Mouse (Mus musculus) embryonic fibroblast, embryonic 13.5 days (primary cell): ENCODE measurements at regions not wholly inside any gene's neighbourhood (a gene's known extent, or its start where the extent isn't known, plus 50 kb on each side); places are given as distances from the start of the nearest gene placed in this dataset.

Experiments
- H3K27ac ChIP-seq: 2 replicates; pipeline ENCODE4 v1.5.1; 2012; ENCODE audit warnings: low read length, control low read depth, inconsistent platforms; ENCODE audit not compliant: insufficient read depth
- H3K4me1 ChIP-seq: 2 replicates; pipeline ENCODE4 v1.6.1; 2011; ENCODE audit warnings: low read length; ENCODE audit not compliant: control insufficient read depth, insufficient read depth
- H3K4me3 ChIP-seq: 2 replicates; pipeline ENCODE4 v1.5.1; 2011; ENCODE audit warnings: mild to moderate bottlenecking, control low read depth, low read length; ENCODE audit not compliant: insufficient read depth
- CTCF ChIP-seq: IDR thresholded peaks from 2 replicates; pipeline ENCODE4 v1.5.1; 2011; ENCODE audit warnings: mild to moderate bottlenecking, control low read depth, low read length, moderate library complexity, borderline replicate concordance; ENCODE audit not compliant: insufficient read depth
- POLR2A ChIP-seq: IDR thresholded peaks from 2 replicates; pipeline ENCODE4 v1.6.1; 2011; ENCODE audit warnings: low read depth, mild to moderate bottlenecking, control low read depth, low read length, moderate library complexity

GRCm38 (mm10) chr19:27694478-27694877 lies 264.9 kb upstream of the Pum3 start:
- TF ChIP-seq POLR2A (no peak), CTCF (no peak)
- no peaks in the 10 kb centered on the region for H3K4me1 ChIP-seq
- H3K27ac ChIP-seq, result no peak overlapping the region
- H3K4me3 ChIP-seq, result no peak overlapping the region

DNA sequence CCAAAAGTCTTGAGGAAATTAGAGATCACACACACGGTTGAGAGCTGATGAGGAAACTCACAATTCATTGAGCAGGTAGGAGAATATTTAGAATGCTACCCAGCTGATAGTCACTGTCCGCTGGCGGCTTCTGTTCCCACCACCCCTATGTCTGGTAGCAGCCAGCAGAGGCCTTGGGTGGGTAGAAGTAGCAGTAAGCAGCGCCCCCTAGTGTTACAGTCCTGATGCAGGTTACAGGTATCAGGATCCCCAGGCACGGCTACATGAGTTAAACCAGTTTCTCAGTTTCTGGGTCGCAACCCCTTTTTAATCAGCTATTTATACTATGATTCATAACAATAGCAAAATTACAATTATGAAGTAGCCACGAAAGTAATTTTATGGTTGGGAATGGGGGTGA lies 264.1 kb upstream of the Pum3 start:
- Histone ChIP-seq H3K4me3 (no peak overlapping the region), H3K4me1 (no peaks in the 10 kb centered on the region), H3K27ac (no peak overlapping the region)
- no peak for TF ChIP-seq CTCF
- TF ChIP-seq POLR2A, result no peak

DNA sequence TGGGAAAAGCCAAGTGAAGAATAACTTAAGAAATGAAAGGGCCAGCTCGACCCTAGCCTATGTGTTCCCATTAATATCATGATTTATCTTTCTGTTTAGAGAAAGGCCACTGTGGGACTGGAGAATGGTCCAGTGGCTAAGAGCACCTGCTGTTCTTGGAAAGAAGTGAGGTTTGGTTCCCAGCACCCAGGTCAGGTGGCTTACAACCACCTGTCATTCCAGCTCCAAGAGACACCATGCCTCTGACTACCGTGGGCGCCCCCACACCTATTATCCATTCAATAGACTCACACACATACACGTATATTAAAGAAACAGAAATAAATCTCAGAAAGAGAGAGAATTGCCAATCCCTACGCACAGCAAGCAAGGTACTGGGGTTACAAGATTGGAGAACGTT lies 263.3 kb upstream of the Pum3 start:
- Histone ChIP-seq H3K4me1 (no peaks in the 10 kb centered on the region), H3K4me3 (no peak overlapping the region), H3K27ac (no peak overlapping the region)
- no peak for TF ChIP-seq CTCF
- TF ChIP-seq POLR2A, result no peak

- no peaks in the 10 kb centered on the region for H3K4me1 ChIP-seq
- no peak overlapping the region for H3K27ac ChIP-seq
- TF ChIP-seq CTCF (no peak), POLR2A (no peak)
- no peak overlapping the region for H3K4me3 ChIP-seq
These were observed 253.8 kb upstream of the Pum3 start for GRCm38 (mm10) chr19:27683426-27683825.

- no peaks in the 10 kb centered on the region for H3K4me1 ChIP-seq
- TF ChIP-seq POLR2A (no peak), CTCF (no peak)
- no peak overlapping the region for H3K4me3 ChIP-seq
- no peak overlapping the region for H3K27ac ChIP-seq
These were observed 249.8 kb upstream of the Pum3 start for GRCm38 (mm10) chr19:27679427-27679826.

DNA sequence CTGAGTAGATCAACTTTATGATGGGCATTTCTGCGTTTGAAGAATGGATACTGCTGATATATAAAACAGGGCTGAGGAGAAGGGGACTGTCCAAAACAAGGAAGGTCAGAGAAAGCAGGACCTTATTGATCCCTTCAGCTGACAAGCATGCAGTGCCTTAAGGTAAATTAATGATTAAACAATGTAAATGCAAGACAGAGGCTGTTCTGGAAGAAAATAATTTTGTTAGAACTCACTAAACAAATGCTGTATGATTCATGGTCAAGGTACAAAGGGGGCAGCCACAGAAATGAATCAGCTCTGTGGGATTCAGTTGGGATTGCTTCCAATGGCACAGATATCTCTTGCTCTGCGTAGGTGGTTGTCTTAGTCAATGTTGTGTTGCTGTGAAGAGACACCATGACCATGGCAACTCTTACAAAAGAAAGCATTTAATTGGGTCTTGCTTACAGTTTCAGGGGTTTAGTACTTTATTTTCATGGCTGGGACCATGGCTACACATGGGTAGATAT lies 243.1 kb upstream of the Pum3 start:
- H3K27ac ChIP-seq, result no peak overlapping the region
- no peak overlapping the region for H3K4me3 ChIP-seq
- TF ChIP-seq CTCF (no peak), POLR2A (no peak)
- H3K4me1 ChIP-seq, result no peaks in the 10 kb centered on the region

GRCm38 (mm10) chr19:27663296-27663695 lies 233.7 kb upstream of the Pum3 start:
- H3K4me3 ChIP-seq, result no peak overlapping the region
- no peak for TF ChIP-seq CTCF
- no peak for TF ChIP-seq POLR2A
- H3K4me1 ChIP-seq, result no peaks in the 10 kb centered on the region
- no peak overlapping the region for H3K27ac ChIP-seq

- Histone ChIP-seq H3K4me3 (no peak overlapping the region), H3K4me1 (no peaks in the 10 kb centered on the region), H3K27ac (no peak overlapping the region)
- TF ChIP-seq CTCF (no peak), POLR2A (no peak)
These were observed 211.4 kb upstream of the Pum3 start for GRCm38 (mm10) chr19:27641001-27641400.

DNA sequence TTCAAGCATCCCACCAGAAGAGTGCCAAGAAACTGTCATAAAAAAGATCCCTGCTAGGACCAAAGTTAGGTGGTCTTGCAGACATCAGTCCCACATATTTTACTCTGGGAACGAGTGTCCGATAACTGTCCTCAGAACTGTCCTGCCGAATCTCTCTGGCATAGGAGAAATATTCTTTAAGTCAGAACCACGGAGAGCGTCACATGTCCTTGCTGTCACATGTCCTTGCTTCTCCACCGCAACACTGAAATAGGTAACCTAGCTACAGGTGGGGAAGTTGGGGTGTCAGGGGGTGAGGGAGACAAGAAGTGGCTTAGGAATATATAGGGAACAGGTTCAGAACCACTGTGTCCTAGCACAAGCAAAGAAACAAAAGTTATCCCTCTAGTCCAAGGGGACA lies 203.5 kb upstream of the Pum3 start:
- Histone ChIP-seq H3K27ac (no peak overlapping the region), H3K4me3 (no peak overlapping the region), H3K4me1 (no peaks in the 10 kb centered on the region)
- TF ChIP-seq POLR2A (no peak), CTCF (no peak)

GRCm38 (mm10) chr19:27627626-27628025 lies 198.0 kb upstream of the Pum3 start:
- no peaks in the 10 kb centered on the region for H3K4me1 ChIP-seq
- no peak overlapping the region for H3K4me3 ChIP-seq
- TF ChIP-seq POLR2A, result no peak
- no peak for TF ChIP-seq CTCF
- no peak overlapping the region for H3K27ac ChIP-seq

DNA sequence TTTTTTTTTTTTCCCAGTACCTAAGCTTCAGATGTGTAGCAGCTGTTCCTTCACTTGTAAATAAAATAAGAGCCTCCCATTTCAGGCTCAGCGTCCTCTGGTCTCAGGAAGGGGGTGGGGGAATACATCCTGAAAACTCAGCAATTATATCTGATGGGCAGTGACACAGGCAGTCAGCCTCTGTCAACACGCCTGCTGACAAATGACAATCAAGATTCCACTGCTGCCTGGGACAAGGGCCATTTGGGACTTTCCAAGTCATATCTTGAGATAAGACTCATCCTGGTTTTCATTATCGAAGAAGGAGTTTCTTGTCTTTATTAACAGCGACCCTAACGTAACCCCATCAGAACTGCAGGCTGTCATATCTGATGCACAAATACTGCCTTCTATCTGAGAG lies 187.9 kb upstream of the Pum3 start:
- H3K27ac ChIP-seq, result no peak overlapping the region
- no peaks in the 10 kb centered on the region for H3K4me1 ChIP-seq
- TF ChIP-seq CTCF (no peak), POLR2A (no peak)
- no peak overlapping the region for H3K4me3 ChIP-seq

DNA sequence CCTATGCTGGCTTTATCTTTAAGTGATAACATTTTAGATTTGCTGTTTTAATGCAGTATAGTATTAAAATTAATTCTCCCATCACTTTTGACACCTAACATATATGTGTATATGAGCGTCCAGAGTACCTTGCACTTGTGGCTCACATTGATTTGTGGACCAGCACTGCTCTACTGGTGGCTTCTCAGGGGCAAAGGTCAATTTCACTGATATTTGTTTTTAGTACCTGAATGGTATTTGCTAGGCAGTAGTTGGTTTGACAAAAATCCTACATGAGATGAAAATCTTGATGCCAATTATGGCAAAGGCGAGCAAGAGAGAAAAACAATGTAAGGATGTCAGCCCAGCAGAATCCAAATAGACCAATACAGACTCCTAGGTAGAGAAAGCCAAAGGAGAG lies 177.3 kb upstream of the Pum3 start:
- H3K4me1 ChIP-seq, result no peaks in the 10 kb centered on the region
- TF ChIP-seq CTCF (no peak), POLR2A (no peak)
- no peak overlapping the region for H3K27ac ChIP-seq
- H3K4me3 ChIP-seq, result no peak overlapping the region
